Mouse (Mus musculus) bone marrow macrophage, adult 2 months (primary cell): ENCODE data around the gene Kcng4.

ENCODE experiments used
- CTCF ChIP-seq: IDR thresholded peaks from 2 replicates; pipeline ENCODE4 v1.5.1; 2012; ENCODE audit warnings: low read depth, mild to moderate bottlenecking, low read length, moderate library complexity
- POLR2A ChIP-seq: IDR thresholded peaks from 2 replicates; pipeline ENCODE4 v1.6.1; 2012; ENCODE audit warnings: mild to moderate bottlenecking, low read depth, low read length, borderline replicate concordance

DNA sequence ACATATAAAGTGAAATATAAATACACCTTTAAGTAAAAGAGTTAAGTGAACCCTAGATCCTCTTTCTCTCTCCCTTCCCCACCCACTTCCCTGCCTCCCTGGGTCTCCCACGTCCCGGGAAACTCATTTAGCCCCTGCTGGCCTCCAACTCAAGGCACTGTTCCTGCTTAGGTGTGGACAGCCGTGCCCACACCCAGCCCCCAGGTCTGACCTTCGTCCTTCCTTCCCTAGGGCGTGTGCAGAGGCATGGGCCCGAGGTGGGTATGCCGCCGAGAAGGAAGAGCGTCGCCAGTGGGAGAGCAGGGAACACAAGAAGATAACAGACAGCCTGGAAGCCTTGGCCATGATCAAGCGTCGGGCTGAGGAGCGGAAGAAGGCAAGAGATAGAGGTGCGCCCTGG is 45.1 kb downstream of the Kcng4 start:
- no peak for TF ChIP-seq CTCF
- TF ChIP-seq POLR2A = no peak
